Mouse (Mus musculus): ENCODE measurements at regions not wholly inside any gene's neighbourhood (a gene's known extent, or its start where the extent isn't known, plus 50 kb on each side); places are given as distances from the start of the nearest gene placed in this dataset.

GRCm38 (mm10) chr19:14890241-14891089 is 292.6 kb upstream of the Tle4 start:
- no peak for TF ChIP-seq MYOD1 (IDR thresholded peaks at IDR 0.05; ENCODE audit: control insufficient read depth in 1 of 3, insufficient read length in 2 of 3, low read depth in 2 of 3)
- TF ChIP-seq MAX (IDR thresholded peaks at IDR 0.05; ENCODE audit: low read depth) = no peak
- no peak for TF ChIP-seq CEBPB (IDR thresholded peaks at IDR 0.05; ENCODE audit: insufficient read depth, poor library complexity, severe bottlenecking)
